Mouse (Mus musculus): ENCODE data around the gene Gm10337. TPM values are rescaled to one million over a fixed set of nuclear protein-coding genes. Genes with fewer than 3 reads are reported as not detected.

Gene Gm10337
- polyA plus RNA-seq, 1 experiment from 2014 or later = not detected

GRCm38 (mm10) chr15:102506464-102506830, 2.9 kb downstream of the Gm10337 start:
- Histone ChIP-seq H3K36me3 (replicated peaks; ENCODE audit: insufficient read depth, low read length) (peaks cover 29% of the 10 kb centered on the region), H3K4me2 (ENCODE audit: low read depth, low read length) (no peak overlapping the region), H3K4me3 (ENCODE audit: low read depth, low read length) (no peak overlapping the region), H3K9me3 (ENCODE audit: low read length) (no peaks in the 10 kb centered on the region), H3K9ac (replicated peaks) (no peak overlapping the region), H3K4me1 (ENCODE audit: insufficient read depth) (peaks cover 10% of the 10 kb centered on the region), H3K27ac (ENCODE audit: low read depth) (no peak overlapping the region), H3K27me3 (ENCODE audit: insufficient read depth, low read length) (no peaks in the 10 kb centered on the region)
- ATAC-seq = no peak
- 12% methylated on average over 2 of the region's 2 CpGs for WGBS (ENCODE audit: insufficient replicate concordance)
- TF ChIP-seq CTCF (IDR thresholded peaks at IDR 0.05; ENCODE audit: low read depth) (no peak), EP300 (IDR thresholded peaks at IDR 0.05; ENCODE audit: low read depth) (no peak)
- no peak for DNase-seq

GRCm38 (mm10) chr15:102506864-102507263, 3.3 kb downstream of the Gm10337 start:
- ATAC-seq (no peak), DNase-seq (no peak)
- Histone ChIP-seq H3K4me1 (ENCODE audit: insufficient read depth) (peaks cover 10% of the 10 kb centered on the region), H3K4me2 (ENCODE audit: low read depth, low read length) (no peak overlapping the region), H3K9me3 (ENCODE audit: low read length) (no peaks in the 10 kb centered on the region), H3K9ac (replicated peaks) (no peak overlapping the region), H3K27ac (ENCODE audit: low read depth) (no peak overlapping the region), H3K36me3 (replicated peaks; ENCODE audit: insufficient read depth, low read length) (peaks cover 26% of the 10 kb centered on the region), H3K4me3 (ENCODE audit: low read depth, low read length) (no peak overlapping the region), H3K27me3 (ENCODE audit: insufficient read depth, low read length) (no peaks in the 10 kb centered on the region)
- TF ChIP-seq CTCF (IDR thresholded peaks at IDR 0.05; ENCODE audit: low read depth) = no peak
- no peak for TF ChIP-seq EP300 (IDR thresholded peaks at IDR 0.05; ENCODE audit: low read depth)
- WGBS (ENCODE audit: insufficient replicate concordance) = 79% methylated on average over 1 of the region's 1 CpGs

GRCm38 (mm10) chr15:102507561-102507960, 4.0 kb downstream of the Gm10337 start:
- Histone ChIP-seq H3K4me3 (ENCODE audit: low read depth, low read length) (no peak overlapping the region), H3K4me2 (ENCODE audit: low read depth, low read length) (no peak overlapping the region), H3K4me1 (ENCODE audit: insufficient read depth) (peaks cover 10% of the 10 kb centered on the region), H3K27me3 (ENCODE audit: insufficient read depth, low read length) (no peaks in the 10 kb centered on the region), H3K27ac (ENCODE audit: low read depth) (no peak overlapping the region), H3K36me3 (replicated peaks; ENCODE audit: insufficient read depth, low read length) (peaks cover 19% of the 10 kb centered on the region), H3K9me3 (ENCODE audit: low read length) (no peaks in the 10 kb centered on the region), H3K9ac (replicated peaks) (no peak overlapping the region)
- DNase-seq = no peak
- no peak for TF ChIP-seq CTCF (IDR thresholded peaks at IDR 0.05; ENCODE audit: low read depth)
- no peak for TF ChIP-seq EP300 (IDR thresholded peaks at IDR 0.05; ENCODE audit: low read depth)
- no peak for ATAC-seq

GRCm38 (mm10) chr15:102508336-102508735, 4.8 kb downstream of the Gm10337 start:
- Histone ChIP-seq H3K4me2 (ENCODE audit: low read depth, low read length) (no peak overlapping the region), H3K27me3 (ENCODE audit: insufficient read depth, low read length) (no peaks in the 10 kb centered on the region), H3K4me3 (ENCODE audit: low read depth, low read length) (no peak overlapping the region), H3K9me3 (ENCODE audit: low read length) (no peaks in the 10 kb centered on the region), H3K4me1 (ENCODE audit: insufficient read depth) (peaks cover 10% of the 10 kb centered on the region), H3K9ac (replicated peaks) (no peak overlapping the region), H3K36me3 (replicated peaks; ENCODE audit: insufficient read depth, low read length) (peaks cover 13% of the 10 kb centered on the region), H3K27ac (ENCODE audit: low read depth) (no peak overlapping the region)
- ATAC-seq = no peak
- no peak for DNase-seq
- no peak for TF ChIP-seq EP300 (IDR thresholded peaks at IDR 0.05; ENCODE audit: low read depth)
- no peak for TF ChIP-seq CTCF (IDR thresholded peaks at IDR 0.05; ENCODE audit: low read depth)
- 72% methylated on average over 3 of the region's 3 CpGs for WGBS (ENCODE audit: insufficient replicate concordance)

DNA sequence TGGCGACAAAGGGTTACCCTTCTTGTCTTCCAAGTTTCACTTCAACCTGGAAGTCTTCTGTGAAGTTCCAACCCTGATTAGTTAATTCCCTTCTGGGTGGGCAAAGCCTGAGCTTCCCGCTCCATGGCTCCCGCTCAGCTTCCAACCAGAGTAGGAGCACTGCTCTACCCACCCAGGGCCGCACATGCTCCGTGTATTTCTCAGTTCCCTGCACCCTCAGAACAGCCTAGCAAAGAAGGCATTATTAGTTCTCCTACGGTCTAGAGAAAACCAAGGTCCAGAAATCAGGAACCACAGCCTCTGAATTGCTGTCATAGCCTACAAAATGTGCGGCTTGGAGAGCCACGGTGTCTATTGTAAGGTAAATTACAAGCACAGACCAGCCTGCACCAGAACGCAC, 6.6 kb downstream of the Gm10337 start:
- ATAC-seq (peak; percentile 33), DNase-seq (no peak)
- H3K27ac ChIP-seq (ENCODE audit: low read depth) = no peak overlapping the region

DNA sequence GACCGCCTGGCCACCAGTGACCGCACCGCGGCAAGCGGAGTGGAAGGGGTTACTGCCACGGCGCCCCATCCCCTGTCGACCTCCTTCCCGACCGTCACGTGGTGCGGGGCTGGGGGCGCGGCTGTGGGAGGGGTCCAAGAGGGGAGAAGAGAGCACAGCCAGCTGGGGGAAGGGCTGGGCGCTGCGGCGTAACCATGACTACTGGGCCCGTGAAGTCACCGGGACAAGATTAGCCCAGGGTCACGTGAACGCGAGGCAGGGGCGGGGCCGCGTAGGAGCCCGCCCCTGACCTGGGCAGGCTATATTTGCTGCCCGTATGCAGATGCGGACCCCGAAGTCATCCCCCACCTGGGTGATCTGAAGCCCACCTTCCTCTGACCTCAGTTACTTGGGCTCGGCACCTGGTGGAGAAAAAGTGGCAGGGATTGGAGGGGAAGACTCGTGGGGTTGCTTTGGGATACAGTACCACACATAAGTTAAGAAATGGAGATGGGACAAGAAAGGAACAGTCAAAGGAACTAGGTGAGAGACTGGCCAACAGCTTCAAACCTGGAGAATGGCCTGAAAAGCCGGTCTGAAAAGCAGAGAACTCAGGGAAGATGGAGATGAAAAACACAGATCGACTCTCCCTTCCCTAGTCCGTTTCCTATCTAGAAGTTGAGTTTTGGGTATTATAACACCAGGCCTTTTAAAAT, 7.2 kb downstream of the Gm10337 start:
- Histone ChIP-seq H3K9ac (replicated peaks) (peak overlapping the region; percentile 58), H3K36me3 (replicated peaks; ENCODE audit: insufficient read depth, low read length) (no peaks in the 10 kb centered on the region), H3K4me2 (ENCODE audit: low read depth, low read length) (peak overlapping the region; percentile 97), H3K4me1 (ENCODE audit: insufficient read depth) (peaks cover 10% of the 10 kb centered on the region), H3K27me3 (ENCODE audit: insufficient read depth, low read length) (no peaks in the 10 kb centered on the region), H3K4me3 (ENCODE audit: low read depth, low read length) (peak overlapping the region; percentile 64), H3K9me3 (ENCODE audit: low read length) (no peaks in the 10 kb centered on the region), H3K27ac (ENCODE audit: low read depth) (no peak overlapping the region)
- ATAC-seq (peak; percentile 92), DNase-seq (peak; percentile 85)
- TF ChIP-seq EP300 (IDR thresholded peaks at IDR 0.05; ENCODE audit: low read depth) (no peak), CTCF (IDR thresholded peaks at IDR 0.05; ENCODE audit: low read depth) (no peak)
- 5% methylated on average over 32 of the region's 34 CpGs for WGBS (ENCODE audit: insufficient replicate concordance)

More for the DNA sequence above, 6.6 kb downstream of the Gm10337 start:
- Histone ChIP-seq H3K4me1 (ENCODE audit: insufficient read depth) (peaks cover 10% of the 10 kb centered on the region), H3K9me3 (ENCODE audit: low read length) (no peaks in the 10 kb centered on the region), H3K4me2 (ENCODE audit: low read depth, low read length) (peak overlapping the region; percentile 97), H3K9ac (replicated peaks) (peak overlapping the region; percentile 58), H3K4me3 (ENCODE audit: low read depth, low read length) (peak overlapping the region; percentile 64), H3K36me3 (replicated peaks; ENCODE audit: insufficient read depth, low read length) (no peaks in the 10 kb centered on the region), H3K27me3 (ENCODE audit: insufficient read depth, low read length) (no peaks in the 10 kb centered on the region)
- TF ChIP-seq EP300 (IDR thresholded peaks at IDR 0.05; ENCODE audit: low read depth) (no peak), CTCF (IDR thresholded peaks at IDR 0.05; ENCODE audit: low read depth) (no peak)
- WGBS (ENCODE audit: insufficient replicate concordance) = 14% methylated on average over 9 of the region's 9 CpGs
